Mouse (Mus musculus) left cerebral cortex, postnatal 14 days (tissue): ENCODE results near the gene Lypd1. TPM values are rescaled to one million over a fixed set of nuclear protein-coding genes. Genes with fewer than 3 reads are reported as not detected.

Experiments
- DNase-seq, 2 experiments: peaks; one replicate each; pipeline ENCODE4 v3.0.0; 2021 to 2022; ENCODE audit warnings: low spot score in 2 of 2, mixed read lengths in 1 of 2
- intact Hi-C: fragments of 180-260 bp; cut with DNase I; formaldehyde crosslinking; loops from one replicate; pipeline ENCODE4 v1.15.1; 2025
- long read RNA-seq, 2 experiments: library from polyadenylated mRNA; stranded (forward); transcript quantifications; one replicate each; pipeline ENCODE4 v2.0.0; 2021
- total RNA-seq, 2 experiments: library from RNA; stranded (reverse); gene quantifications; 2 replicates each; pipeline ENCODE4 v1.2.3; 2021

Gene Lypd1
- total RNA-seq, result 100 to 1,000 TPM; 140 to 144 TPM
- long read RNA-seq, experiment 1, full-length matches to known transcripts, result 127 of 147 reads
- long read RNA-seq, experiment 1, partial matches to known transcripts, result 0 of 147 reads
- long read RNA-seq, experiment 1, other reads (novel, unspliced or antisense), result 20 of 147 reads
- long read RNA-seq, experiment 2, full-length matches to known transcripts, result 154 of 170 reads
- long read RNA-seq, experiment 2, partial matches to known transcripts, result 0 of 170 reads
- long read RNA-seq, experiment 2, other reads (novel, unspliced or antisense), result 16 of 170 reads

- DNase-seq, result peak; percentile 5 to 8
- intact Hi-C loops, result loop anchor here (5.0 kb wide), 2 partner anchors 116 to 519 kb away; no protein-coding TSS in a partner anchor
These were observed at the start of gene Lypd1 for GRCm38 (mm10) chr1:125912601-125913600. Gene Lypd1 (minus strand): TSS chr1:125913101.

GRCm38 (mm10) chr1:125951026-125951425 lies 38.1 kb upstream of the Lypd1 start:
- intact Hi-C loops, result no loop called here
- no peak for DNase-seq

- DNase-seq, result peak in 1 of 2 experiments; percentile 14
- intact Hi-C loops, result no loop called here
These were observed 36.2 kb upstream of the Lypd1 start for GRCm38 (mm10) chr1:125949076-125949475.

GRCm38 (mm10) chr1:125945136-125945535 lies 32.2 kb upstream of the Lypd1 start:
- intact Hi-C loops, result no loop called here
- DNase-seq, result peak; percentile 57 to 64

GRCm38 (mm10) chr1:125943305-125943704 lies 30.4 kb upstream of the Lypd1 start:
- DNase-seq, result no peak
- intact Hi-C loops, result no loop called here

- DNase-seq, result no peak
- intact Hi-C loops, result no loop called here
These were observed 12.6 kb upstream of the Lypd1 start for GRCm38 (mm10) chr1:125925486-125925885.

GRCm38 (mm10) chr1:125923062-125923461 lies 10.2 kb upstream of the Lypd1 start:
- peak in 1 of 2 experiments; percentile 29 for DNase-seq

GRCm38 (mm10) chr1:125920696-125921095 lies 7.8 kb upstream of the Lypd1 start:
- intact Hi-C loops, result no loop called here

More at GRCm38 (mm10) chr1:125923062-125923461, 10.2 kb upstream of the Lypd1 start:
- intact Hi-C loops, result no loop called here

GRCm38 (mm10) chr1:125911901-125912445 lies 928 bp downstream of the Lypd1 start:
- DNase-seq, result peak; percentile 46 to 60
- intact Hi-C loops, result loop anchor here (5.0 kb wide), 2 partner anchors 115 to 520 kb away; no protein-coding TSS in a partner anchor

More at GRCm38 (mm10) chr1:125920696-125921095, 7.8 kb upstream of the Lypd1 start:
- no peak for DNase-seq

GRCm38 (mm10) chr1:125911337-125911900 lies 1.5 kb downstream of the Lypd1 start:
- intact Hi-C loops, result loop anchor here (5.0 kb wide), 2 partner anchors 114 to 521 kb away; no protein-coding TSS in a partner anchor
- peak; percentile 26 to 58 for DNase-seq

- intact Hi-C loops, result loop anchor here (5.0 kb wide), 2 partner anchors 114 to 521 kb away; no protein-coding TSS in a partner anchor
These were observed 2.0 kb downstream of the Lypd1 start for GRCm38 (mm10) chr1:125910871-125911265.

GRCm38 (mm10) chr1:125910211-125910870 lies 2.6 kb downstream of the Lypd1 start:
- intact Hi-C loops, result loop anchor here (5.0 kb wide), 2 partner anchors 113 to 522 kb away; no protein-coding TSS in a partner anchor
- DNase-seq, result peak; percentile 8 to 31

More at GRCm38 (mm10) chr1:125910871-125911265, 2.0 kb downstream of the Lypd1 start:
- no peak for DNase-seq

GRCm38 (mm10) chr1:125893158-125893557 lies 19.7 kb downstream of the Lypd1 start:
- intact Hi-C loops, result no loop called here
- no peak for DNase-seq

- DNase-seq, result no peak
- intact Hi-C loops, result no loop called here
These were observed 42.8 kb downstream of the Lypd1 start for GRCm38 (mm10) chr1:125870056-125870455.

GRCm38 (mm10) chr1:125858631-125859030 lies 54.3 kb downstream of the Lypd1 start:
- peak; percentile 21 to 48 for DNase-seq
- intact Hi-C loops, result no loop called here

GRCm38 (mm10) chr1:125854646-125855045 lies 58.3 kb downstream of the Lypd1 start:
- intact Hi-C loops, result no loop called here

GRCm38 (mm10) chr1:125839746-125840392 lies 73.0 kb downstream of the Lypd1 start:
- intact Hi-C loops, result no loop called here
- no peak for DNase-seq

More at GRCm38 (mm10) chr1:125854646-125855045, 58.3 kb downstream of the Lypd1 start:
- DNase-seq, result no peak

- no peak for DNase-seq
- intact Hi-C loops, result no loop called here
These were observed 75.4 kb downstream of the Lypd1 start for GRCm38 (mm10) chr1:125837507-125837906.
